Mouse (Mus musculus) adrenal gland, postnatal 10 days (tissue): ENCODE measurements around the gene Fsd1l. TPM values are rescaled to one million over a fixed set of nuclear protein-coding genes. Genes with fewer than 3 reads are reported as not detected.
A peak's percentile ranks its signal among the peaks of the same experiment; 100 is the strongest.

ENCODE experiments used
- DNase-seq: peaks from one replicate; pipeline ENCODE4 v3.0.0; 2021; ENCODE audit warnings: mixed read lengths
- long read RNA-seq, 2 experiments: library from polyadenylated mRNA; stranded (forward); transcript quantifications; one replicate each; pipeline ENCODE4 v2.0.0; 2021
- total RNA-seq, 2 experiments: library from RNA; stranded (reverse); gene quantifications; 2 replicates each; pipeline ENCODE4 v1.2.3; 2021

Fsd1l gene
- 10 to 100 TPM in 1 of 2 experiments, 1 to 10 TPM in 1; 9.5 to 15.9 TPM for total RNA-seq
- long read RNA-seq, experiment 1, partial matches to known transcripts, result 0 of 1 reads
- long read RNA-seq, experiment 1, other reads (novel, unspliced or antisense), result 1 of 1 reads
- long read RNA-seq, experiment 2, result 0 reads

DNA sequence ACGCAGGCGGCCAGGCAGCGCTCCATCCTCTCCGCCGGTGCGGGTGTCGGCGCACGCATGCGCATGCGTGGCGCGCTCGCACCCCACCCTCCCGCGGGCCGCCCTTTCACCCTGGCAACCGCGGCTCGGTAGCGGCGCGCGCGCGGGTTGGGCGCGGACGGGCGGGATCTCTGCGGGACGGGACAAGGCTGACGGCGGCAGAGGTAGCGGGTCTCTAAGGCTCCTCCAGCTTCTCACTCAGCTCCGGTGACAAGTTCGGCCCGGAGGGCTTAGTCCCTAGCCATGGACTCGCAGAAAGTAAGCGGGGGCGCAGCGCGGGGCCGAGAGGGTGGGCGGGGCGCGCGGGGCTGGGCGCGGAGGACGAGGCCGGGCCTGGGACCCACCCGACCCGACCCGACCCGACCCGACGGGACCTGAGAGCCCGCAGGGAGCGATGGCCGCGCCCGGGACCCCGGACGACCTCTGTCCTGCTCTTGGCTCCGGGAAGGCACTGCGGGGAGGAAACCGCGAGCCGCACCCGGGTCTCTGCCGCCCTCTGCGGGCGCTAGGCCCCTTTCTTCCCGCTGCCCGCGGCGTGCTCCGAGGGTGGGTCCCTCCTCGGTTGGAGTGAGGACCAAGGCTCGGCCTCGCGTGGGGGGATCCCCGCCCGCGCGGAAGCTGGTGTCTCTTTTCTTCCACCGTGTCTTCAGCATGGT, at the start of gene Fsd1l:
TSS of gene Fsd1l (plus strand) at position 156 of the 695 bp plus-strand sequence.
- DNase-seq, result peak; percentile 89

DNA sequence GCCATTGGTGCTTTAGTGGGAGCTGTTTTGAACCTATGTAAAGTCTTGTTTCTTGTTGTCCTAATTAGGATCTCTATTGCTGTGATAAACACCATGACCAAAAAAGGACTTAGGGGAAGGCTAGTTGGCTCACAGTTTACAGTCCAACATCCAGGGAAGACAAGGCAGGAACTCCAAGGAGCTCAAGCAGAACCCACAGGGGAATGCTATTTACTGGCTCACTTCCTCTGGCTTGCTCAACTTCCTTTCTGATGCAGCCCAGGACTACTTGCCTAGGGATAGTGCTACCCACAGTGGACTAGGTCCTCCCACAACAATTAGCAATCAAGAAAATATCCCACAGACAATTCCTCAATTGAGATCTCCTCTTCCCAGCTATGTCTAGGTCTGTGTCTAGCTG, 43.6 kb upstream of the Fsd1l start:
- DNase-seq, result no peak

- DNase-seq, result no peak
These were observed 42.3 kb upstream of the Fsd1l start for GRCm38 (mm10) chr4:53588936-53589335.

GRCm38 (mm10) chr4:53589466-53589865, 41.8 kb upstream of the Fsd1l start:
- DNase-seq, result no peak

DNA sequence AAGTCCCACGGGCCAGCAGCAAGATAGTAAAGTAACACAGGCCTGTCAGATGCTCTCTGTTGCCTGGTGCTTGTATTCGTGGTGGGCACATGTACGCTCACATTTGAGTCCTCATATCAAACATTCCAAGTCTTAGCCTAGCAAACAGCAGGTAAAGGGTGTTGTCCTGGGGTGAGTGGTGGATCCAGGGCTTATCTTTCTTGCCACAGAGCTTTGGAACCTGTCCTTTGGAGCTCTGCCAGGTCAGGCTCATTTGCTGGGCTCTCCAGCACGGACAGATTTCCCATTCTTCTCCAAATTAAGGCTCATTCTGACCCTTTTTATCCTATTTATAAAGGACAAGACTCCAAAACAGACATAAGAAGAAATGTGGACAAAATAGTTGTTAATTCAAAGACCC, 41.1 kb upstream of the Fsd1l start:
- DNase-seq, result peak; percentile 41

- DNase-seq, result no peak
These were observed 40.4 kb upstream of the Fsd1l start for GRCm38 (mm10) chr4:53590691-53591447.

GRCm38 (mm10) chr4:53591536-53591935, 39.7 kb upstream of the Fsd1l start:
- no peak for DNase-seq

GRCm38 (mm10) chr4:53591941-53592340, 39.3 kb upstream of the Fsd1l start:
- DNase-seq, result no peak

DNA sequence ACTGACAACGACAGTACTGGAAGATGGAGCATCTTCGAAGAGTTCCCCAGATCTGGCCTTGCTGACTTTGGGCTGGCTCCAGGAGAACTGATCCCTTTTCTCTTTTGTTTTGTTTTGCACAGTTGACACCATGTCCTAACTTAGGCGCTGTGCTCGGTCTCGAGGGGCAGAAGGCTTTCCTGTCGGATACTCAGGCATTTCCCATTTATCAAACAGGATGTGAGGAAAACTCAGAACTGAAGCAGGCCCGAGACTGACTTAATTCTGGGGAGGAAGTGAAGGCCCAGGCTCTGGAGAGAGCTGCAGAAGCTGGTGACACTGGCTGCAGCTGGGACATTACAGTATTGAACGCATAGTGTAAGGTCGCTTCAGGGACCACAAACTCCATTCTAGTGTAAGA, 38.9 kb upstream of the Fsd1l start:
- DNase-seq, result peak; percentile 21

DNA sequence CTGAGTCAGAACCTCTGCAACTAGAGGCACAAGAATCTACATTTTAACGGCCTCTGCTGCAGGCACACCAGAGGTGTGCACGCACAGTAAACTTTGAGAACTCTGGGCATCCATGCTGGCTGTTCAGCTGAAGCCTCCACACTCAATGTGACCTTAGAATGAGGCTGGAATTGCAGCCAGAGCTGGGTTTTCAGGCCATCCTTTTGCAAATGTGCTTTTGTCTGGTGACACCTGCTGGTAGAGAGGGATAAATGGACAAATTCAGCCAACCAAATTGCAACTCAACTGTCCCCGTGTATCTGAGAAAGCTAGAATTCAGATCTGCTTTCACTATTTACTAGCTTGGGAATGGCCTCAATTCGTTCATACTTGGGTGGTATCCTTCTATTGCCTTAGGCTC, 37.1 kb upstream of the Fsd1l start:
- peak; percentile 70 for DNase-seq

- DNase-seq, result no peak
These were observed 35.8 kb upstream of the Fsd1l start for GRCm38 (mm10) chr4:53595246-53596062.

GRCm38 (mm10) chr4:53596063-53596895, 35.0 kb upstream of the Fsd1l start:
- no peak for DNase-seq

GRCm38 (mm10) chr4:53600462-53600861, 30.8 kb upstream of the Fsd1l start:
- DNase-seq, result no peak

DNA sequence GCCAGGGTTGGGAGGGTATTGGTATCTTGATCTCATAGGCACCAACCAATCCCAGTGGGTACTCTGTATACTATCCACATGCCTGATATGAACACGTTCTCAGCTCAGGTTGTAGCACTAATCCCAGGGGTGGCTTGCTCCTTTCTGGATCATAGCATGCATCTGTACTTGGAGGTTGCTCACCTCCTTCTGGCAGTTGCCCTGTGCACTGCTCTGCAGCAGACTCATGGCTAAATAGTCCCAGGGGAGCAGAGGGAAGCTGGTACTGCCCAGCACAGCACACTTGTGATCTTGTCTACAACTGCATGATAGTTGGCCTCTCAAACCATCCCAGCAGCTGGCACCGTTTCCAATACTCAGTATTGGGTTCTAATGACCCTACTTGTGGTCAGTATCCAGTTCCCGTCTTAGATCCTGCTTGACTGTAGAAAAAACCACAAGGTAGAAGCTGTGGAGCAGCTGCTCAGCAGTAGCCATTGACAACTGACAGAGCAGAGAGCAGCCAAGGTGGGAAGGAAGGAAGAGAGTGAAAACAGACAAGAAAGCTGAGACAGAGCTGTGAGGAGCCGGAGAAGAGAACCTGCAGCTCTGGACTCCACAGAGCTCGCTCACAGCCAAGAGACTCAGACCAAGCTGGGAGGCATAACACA, 16.6 kb upstream of the Fsd1l start:
- no peak for DNase-seq

DNA sequence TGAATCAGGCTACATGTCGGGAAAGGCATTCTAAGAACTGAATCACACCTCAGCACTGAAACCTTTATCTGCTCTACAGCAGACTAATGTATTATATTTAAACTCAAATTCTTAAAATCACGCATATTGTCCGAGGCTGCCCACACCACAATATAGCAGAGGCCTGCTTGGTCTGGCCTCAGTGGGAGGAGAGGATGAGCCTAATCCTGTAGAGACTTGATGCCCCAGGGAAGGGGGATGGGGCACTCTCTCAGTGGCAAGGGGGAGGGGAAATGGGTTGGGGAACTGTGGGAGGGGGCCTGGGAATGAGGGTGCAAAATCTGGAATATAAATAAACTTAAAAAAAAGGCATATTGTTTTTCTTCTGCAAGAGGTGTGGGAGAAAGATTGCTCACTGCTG, 13.3 kb upstream of the Fsd1l start:
- DNase-seq, result no peak

- no peak for DNase-seq
These were observed 11.2 kb upstream of the Fsd1l start for GRCm38 (mm10) chr4:53620104-53620503.

DNA sequence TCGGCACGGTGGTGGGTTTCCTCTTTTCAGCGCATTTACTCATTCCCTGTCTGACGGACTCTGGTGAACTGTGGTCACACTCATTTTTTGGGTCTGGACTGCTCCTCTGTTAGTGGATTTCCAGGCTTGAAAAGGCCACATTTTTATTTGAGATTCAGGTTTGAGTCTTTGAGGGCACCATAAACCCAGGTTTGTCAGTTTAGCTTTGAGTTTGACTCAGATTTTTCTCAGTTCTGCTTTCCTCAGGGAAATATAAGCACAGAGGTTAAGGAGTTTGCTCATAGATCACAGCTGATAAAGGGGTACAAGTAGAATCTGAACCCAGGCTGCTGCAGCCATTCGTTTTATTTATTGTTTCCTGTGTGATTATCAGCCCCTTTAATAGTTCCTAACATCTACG, 10.2 kb upstream of the Fsd1l start:
- DNase-seq, result no peak

GRCm38 (mm10) chr4:53621490-53621889, 9.8 kb upstream of the Fsd1l start:
- DNase-seq, result no peak

- no peak for DNase-seq
These were observed 7.6 kb upstream of the Fsd1l start for GRCm38 (mm10) chr4:53623711-53624110.

DNA sequence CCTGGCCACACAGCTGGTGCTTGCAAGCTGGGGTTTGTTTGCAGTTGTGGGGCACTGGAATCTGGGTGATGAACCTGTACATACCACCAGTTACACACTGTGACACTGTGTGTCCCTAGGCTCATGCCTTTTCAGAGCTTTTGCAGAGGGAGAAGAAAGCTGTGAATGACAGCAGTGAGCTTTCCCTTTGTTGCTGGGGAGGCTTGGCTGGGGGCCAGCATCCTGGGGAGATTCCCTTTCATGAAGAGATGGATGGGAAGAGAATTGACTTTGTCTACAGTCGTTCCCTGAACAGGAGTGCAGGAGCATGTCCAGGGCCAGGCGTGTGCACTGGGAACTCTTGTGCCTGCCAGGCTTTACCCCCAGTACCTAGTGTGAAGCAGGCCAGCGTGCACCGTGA, 6.5 kb upstream of the Fsd1l start:
- DNase-seq, result peak; percentile 61

DNA sequence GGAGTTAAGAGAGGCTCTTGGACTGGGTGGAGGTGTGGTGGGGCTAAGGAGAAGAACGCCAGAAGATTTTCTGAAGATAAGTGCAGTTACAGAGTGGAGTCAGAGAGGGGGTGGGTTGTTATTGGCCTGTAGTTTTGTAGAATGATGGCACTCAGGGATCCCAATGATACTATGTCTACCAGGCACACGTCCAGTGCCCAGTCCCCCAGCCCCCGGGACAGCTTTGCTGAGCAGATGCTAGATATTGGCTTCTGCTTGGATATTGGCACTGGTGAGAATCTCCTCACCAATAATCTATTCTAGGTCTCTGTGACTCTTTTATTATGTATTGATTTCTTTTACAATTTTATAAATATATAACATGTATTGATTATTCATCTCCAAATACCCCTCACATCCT, 6.0 kb upstream of the Fsd1l start:
- no peak for DNase-seq
